Mouse (Mus musculus) skeletal muscle tissue, adult 2 months (tissue): ENCODE results near the gene Map4.
"Not testable (repeated sequence)": the region's sequence is repeated elsewhere in the genome, so short reads cannot be mapped to it uniquely, and the experiment has no call there.

Source experiments
- DNase-seq: peaks from one replicate; pipeline ENCODE4 v3.0.0-alpha.2; 2012; ENCODE audit warnings: low read depth, low spot score

Map4 gene

DNA sequence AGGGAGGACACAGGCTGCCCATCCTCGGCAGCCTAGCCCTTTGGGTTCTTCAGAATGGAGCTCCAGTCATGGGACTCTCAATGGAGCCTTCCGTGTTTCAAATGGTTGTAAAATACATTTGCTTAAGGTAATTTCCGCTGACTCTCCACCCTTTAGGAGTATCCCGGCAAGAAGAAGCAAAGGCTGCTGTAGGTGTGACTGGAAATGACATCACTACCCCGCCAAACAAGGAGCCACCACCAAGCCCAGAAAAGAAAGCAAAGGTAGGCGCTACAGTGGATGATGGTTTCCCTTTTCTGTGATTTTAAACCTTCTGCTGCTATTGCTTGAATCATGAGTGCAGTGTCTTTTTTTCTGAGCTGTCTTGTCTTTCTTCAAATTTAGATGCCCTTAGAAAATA, 131.6 kb downstream of the Map4 start:
- DNase-seq: no peak

GRCm38 (mm10) chr9:110064641-110065040, 133.4 kb downstream of the Map4 start:
- no peak for DNase-seq

DNA sequence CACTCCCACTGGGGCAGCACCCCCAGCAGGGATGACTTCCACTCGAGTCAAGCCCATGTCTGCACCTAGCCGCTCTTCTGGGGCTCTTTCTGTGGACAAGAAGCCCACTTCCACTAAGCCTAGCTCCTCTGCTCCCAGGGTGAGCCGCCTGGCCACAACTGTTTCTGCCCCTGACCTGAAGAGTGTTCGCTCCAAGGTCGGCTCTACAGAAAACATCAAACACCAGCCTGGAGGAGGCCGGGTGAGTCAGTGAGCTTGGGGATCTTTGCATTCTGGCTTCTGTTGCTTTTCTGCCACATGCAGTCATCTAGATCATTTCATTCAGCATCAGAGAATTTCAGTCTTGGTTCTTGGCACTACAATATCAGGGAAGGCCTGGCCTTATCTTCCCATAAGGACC, 137.5 kb downstream of the Map4 start:
- DNase-seq: no peak

GRCm38 (mm10) chr9:110070358-110070757, 139.1 kb downstream of the Map4 start:
- DNase-seq: peak; percentile 65

- no peak for DNase-seq
Measured at GRCm38 (mm10) chr9:110071011-110071410, 139.8 kb downstream of the Map4 start.

GRCm38 (mm10) chr9:110071843-110072242, 140.6 kb downstream of the Map4 start:
- DNase-seq: no peak

DNA sequence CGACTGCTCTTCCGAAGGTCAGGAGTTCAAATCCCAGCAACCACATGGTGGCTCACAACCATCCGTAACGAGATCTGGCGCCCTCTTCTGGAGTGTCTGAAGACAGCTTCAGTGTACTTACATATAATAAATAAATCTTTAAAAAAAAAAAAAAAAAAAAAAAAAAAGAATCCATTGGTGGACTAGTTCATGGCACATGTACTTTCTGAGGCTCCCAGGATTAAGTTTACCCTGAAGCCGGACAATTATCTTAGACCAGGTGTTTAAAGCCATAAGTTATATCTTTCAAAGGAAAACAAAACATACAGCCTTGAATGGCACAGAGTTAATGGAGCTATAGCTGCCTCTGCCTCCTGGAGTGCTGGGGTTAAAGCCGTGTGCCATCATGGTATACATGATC, 145.2 kb downstream of the Map4 start:
- not testable (repeated sequence) for DNase-seq

- DNase-seq: no peak
Measured at GRCm38 (mm10) chr9:110081066-110081465, 149.8 kb downstream of the Map4 start.

GRCm38 (mm10) chr9:110084201-110084964, 153.1 kb downstream of the Map4 start:
- DNase-seq: peak; percentile 64

DNA sequence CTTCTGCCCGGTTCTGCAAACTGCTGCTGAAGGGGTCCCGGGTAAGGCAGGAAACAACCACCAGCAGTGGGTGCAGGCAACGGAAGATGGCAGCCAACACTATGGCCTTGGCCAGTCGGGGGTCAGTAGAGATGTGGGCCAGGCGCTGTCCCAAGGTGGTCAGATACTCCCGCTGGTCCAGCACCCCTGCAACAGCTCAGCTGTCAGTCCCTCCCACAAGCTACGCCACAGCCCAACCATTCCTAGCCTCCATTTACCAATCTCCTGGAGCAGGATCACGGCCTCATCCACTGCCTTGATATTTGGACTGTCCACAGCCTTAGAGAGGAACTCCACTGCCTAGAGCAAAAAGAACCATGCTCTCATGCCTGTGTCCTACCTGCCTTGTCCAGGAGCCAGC, 154.4 kb downstream of the Map4 start:
- DNase-seq: no peak

GRCm38 (mm10) chr9:110093303-110093702, 162.0 kb downstream of the Map4 start:
- no peak for DNase-seq

DNA sequence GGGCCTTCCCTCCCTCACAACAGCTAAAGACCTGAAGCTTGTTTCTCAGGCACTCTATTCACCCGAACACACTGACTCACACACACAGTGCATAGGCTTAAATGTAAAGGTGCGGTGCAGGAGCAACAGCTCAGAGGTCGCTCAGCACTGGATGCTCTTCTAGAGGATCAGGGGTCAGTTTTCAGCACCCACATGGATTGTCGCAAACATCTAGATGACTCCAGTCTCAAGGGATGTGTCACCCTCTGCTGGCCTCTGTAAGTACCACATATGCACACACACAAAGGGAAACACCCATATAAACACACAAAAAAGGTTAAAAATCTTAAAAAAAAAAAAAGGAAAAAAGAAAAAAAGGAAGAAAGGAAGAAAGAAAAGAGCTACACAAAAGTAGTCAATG, 163.5 kb downstream of the Map4 start:
- DNase-seq: no peak

DNA sequence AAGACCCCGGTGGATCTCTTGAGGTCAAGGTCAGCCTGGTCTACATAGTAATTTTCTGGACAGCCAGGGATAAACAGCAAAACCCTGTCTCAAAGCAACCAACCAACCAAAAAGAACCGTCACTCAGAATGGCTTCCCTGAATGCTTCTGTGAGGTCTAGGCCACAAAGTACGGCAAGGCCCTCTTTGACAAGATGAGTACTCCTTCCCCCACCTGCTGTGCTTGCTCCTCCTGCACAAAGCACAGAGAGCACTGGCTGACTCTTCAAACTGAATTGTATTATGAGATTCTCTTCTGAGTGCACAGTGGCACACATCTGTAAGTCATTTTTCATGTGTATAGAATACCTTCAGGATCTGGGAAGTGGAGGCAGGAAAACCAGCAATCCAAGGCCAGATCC, 166.5 kb downstream of the Map4 start:
- no peak for DNase-seq

DNA sequence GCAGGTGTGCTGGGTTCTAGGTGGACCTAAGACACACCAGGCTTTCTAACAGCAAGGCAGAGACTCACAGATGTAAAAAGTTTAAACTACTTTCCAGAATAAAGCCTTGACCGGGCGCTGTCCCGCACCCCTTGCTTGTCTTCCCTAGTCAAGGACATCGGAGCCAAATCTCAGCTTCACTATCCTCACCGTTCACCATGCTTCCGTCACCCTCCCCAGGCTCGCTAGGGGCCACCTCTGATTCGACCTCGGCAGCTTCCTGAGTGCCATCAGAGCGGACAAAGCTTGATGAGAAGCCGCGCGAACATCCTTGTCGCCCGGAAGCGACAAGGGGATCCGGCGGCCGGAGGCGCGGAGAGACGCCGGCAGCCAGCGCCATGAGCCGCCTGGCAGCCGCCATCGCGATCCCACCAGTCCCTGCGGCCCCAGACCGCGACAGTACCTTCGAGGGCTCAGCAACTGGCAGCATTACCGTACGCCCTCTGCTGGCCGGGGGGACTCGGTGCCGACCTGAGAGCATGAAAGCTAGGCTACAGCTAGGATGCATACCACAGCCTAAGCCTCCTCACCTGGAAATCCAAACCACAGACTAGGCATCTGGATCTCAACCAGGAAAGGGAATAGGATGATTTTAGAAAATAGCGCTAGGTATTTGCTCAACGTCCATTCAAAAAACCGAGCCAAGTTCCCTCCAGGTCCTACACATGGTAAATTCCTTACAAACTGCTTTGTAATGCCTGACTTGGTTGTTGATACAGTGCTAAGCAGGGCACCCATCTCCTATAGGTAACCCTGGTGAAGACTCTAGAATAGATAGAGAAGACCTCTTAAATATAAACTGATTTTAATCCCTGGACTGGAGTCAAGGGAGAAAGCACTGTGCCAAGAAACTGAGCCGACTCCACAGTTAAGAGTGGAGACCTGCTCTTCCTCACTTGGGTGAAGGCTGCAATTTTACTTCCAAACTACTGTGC, 169.7 kb downstream of the Map4 start:
- peak; percentile 79 for DNase-seq

- DNase-seq: no peak
Measured at GRCm38 (mm10) chr9:110116353-110116976, 185.2 kb downstream of the Map4 start.

DNA sequence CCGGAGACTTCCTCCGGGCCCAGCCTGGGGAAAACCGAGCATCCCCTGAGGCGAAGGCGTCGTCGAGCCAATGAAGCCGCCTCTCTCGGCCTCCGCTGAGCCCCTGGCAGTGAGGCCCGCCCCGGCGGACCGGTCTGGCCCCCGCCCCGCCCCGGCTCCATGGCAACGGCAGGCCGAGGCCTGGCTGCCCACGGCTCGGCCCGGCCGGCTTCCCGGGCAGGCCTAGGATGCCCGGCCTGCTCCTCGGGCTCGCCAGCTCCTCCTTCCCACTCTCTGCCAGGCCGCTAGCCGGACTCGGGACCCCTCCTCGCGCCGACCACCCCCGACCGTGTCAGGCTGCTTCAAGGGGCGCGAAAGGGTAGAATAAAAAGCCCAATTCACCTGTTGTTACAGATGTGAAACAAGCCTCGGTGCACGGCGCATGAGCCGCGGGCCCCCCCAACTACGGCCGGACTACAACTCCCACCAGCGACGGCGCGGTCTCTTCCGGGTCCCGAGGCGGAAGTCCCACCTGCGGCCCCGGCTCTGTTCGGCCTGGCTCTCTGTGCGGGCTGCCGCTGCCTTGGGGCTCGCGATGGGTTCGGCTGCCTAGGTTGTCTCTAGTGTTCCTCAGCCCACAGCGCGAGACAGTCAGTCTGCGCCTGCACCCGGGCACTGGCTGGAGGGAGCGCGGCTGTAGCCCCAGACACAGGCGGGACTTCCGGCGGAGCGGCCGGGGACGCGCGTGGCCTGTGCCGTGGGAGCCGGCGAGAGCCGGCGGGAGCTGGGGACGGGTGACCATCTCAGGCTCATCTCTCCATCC, 185.9 kb downstream of the Map4 start, which contains the start of gene Smarcc1:
TSS of gene Smarcc1 (plus strand) at position 732 of the 802 bp plus-strand sequence.
- peak; percentile 67 for DNase-seq

DNA sequence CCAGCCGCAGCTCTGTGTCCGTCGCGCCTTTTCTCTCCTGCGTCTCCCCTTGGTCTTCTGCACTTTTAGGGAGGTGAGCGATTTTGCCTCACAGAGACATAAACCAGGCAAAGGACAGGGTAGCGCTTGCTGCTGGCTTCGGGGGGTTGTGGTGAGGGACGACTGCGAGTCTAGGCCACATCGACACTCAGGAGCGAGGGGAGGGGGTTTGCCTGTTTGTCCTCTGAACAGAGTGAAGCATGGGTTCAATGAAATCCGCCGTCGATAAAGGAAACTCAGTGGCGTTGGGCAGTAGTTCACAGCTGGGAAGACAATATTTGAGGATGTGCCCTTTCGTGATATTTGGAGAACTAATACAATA, 186.5 kb downstream of the Map4 start, which contains the start of gene Dhx30:
TSS of gene Dhx30 (minus strand) at position 52 of the 361 bp plus-strand sequence.
- DNase-seq: no peak

DNA sequence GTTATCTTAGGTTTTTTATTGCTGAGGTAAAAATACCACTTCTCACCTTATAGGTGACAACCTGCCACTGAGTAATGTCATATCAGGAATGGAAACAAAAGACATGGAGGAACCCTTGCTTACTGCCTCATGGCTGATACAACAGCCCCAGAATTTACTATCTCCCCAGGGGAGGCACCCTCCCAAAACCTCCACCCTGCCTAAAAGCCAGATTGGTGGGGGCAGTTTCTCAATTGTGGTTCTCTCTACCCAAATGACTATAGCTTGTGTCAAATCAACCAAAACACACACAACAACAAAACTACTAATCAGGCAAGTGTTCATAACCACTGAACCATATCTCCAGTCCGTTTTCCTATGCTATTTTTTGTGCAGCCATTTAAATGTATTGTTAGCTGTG, 187.0 kb downstream of the Map4 start:
- DNase-seq: no peak

DNA sequence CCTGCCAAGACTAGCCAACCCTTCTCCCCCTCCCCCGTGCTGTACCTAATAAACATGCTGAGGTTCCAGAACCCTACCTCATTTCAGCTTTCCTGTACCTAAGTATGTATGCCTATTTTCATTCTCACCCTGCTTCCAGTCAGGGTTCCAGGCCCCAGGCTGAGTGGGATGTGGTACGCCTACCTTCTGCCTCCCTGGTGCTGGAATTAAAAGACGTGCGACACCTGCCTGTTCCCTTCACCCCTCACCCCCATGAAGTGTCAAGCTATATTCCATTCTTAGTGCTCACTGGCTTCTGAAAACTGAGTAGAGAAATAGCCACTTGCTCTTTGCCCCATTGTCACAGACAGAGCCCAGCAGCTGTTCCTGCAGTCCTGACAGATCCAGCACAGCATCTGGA, 190.2 kb downstream of the Map4 start:
- DNase-seq: no peak

DNA sequence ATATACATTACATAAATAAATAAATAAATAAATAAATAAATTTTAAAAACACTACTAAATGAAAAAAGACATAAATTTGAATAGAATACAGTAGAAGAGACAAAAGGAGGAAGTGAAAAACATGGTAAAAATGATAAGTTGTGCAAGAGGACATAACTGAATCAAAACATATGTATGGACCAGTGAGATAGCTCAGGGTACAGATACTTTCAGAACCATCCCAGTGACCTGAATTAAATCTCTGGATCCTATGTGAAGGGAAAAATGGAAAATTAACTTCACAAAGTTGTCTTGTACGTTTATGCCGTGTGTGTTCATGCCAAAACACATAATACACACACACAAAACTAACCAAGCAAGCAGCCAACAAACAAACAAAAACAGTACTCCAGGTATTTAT, 192.1 kb downstream of the Map4 start:
- no peak for DNase-seq

- not testable (repeated sequence) for DNase-seq
Measured at GRCm38 (mm10) chr9:110124008-110124540, 192.8 kb downstream of the Map4 start.
